Mouse (Mus musculus) embryonic facial prominence, embryonic 11.5 days (tissue): ENCODE results near the gene Ski. TPM values are rescaled to one million over a fixed set of nuclear protein-coding genes. Genes with fewer than 3 reads are reported as not detected.
A peak's percentile ranks its signal among the peaks of the same experiment; 100 is the strongest.

Experiments used
- ATAC-seq: fragments of 200-750 bp; cut with Nextera tagmentation; replicated peaks from 2 replicates; pipeline ENCODE4 v1.8.0; 2017; ENCODE audit warnings: low read depth; ENCODE audit not compliant: insufficient number of reproducible peaks, low FRiP score, low TSS enrichment
- DNase-seq: peaks from one replicate; pipeline ENCODE4 v3.0.0-alpha.2; 2015; ENCODE audit warnings: low spot score
- H3K27ac ChIP-seq: fragments of 300-500 bp; sonication (generic); replicated peaks from 2 replicates; pipeline ENCODE4 v1.5.1; 2014; ENCODE audit warnings: mild to moderate bottlenecking, low read depth, low read length, control low read depth
- H3K27me3 ChIP-seq: fragments of 300-500 bp; sonication (generic); 2 replicates; pipeline ENCODE4 v1.6.1; 2014; ENCODE audit warnings: mild to moderate bottlenecking, low read length, moderate library complexity, mixed read lengths; ENCODE audit not compliant: control insufficient read depth, insufficient read depth
- H3K36me3 ChIP-seq: fragments of 300-500 bp; sonication (generic); replicated peaks from 2 replicates; pipeline ENCODE4 v1.6.1; 2014; ENCODE audit warnings: low read depth, mild to moderate bottlenecking, low read length, moderate library complexity, mixed read lengths; ENCODE audit not compliant: control insufficient read depth, insufficient read depth
- H3K4me1 ChIP-seq: fragments of 300-500 bp; sonication (generic); 2 replicates; pipeline ENCODE4 v1.6.1; 2014; ENCODE audit warnings: low read length, mixed read lengths; ENCODE audit not compliant: control insufficient read depth, insufficient read depth
- H3K4me2 ChIP-seq: fragments of 300-500 bp; sonication (generic); 2 replicates; pipeline ENCODE4 v1.6.1; 2014; ENCODE audit warnings: low read depth, mild to moderate bottlenecking, control low read depth, low read length, moderate library complexity
- H3K4me3 ChIP-seq: fragments of 300-500 bp; sonication (generic); 2 replicates; pipeline ENCODE4 v1.5.1; 2014; ENCODE audit warnings: low read depth, low read length, control low read depth
- H3K9ac ChIP-seq: fragments of 300-500 bp; sonication (generic); replicated peaks from 2 replicates; pipeline ENCODE4 v1.6.1; 2014; ENCODE audit warnings: mild to moderate bottlenecking, control low read depth, low read length
- H3K9me3 ChIP-seq: fragments of 300-500 bp; sonication (generic); replicated peaks from 2 replicates; pipeline ENCODE4 v1.6.1; 2016; ENCODE audit warnings: mild to moderate bottlenecking, low read length, inconsistent platforms, mixed read lengths; ENCODE audit not compliant: control insufficient read depth
- WGBS: fragments of 180-500 bp; shearing (Covaris S2); extraction: QIAGEN DNeasy Blood & Tissue Kit; methylation state at CpG from one replicate; pipeline ENCODE4 v1.1.7; 2014; 5-methylcytosine and 5-hydroxymethylcytosine counted together
- polyA plus RNA-seq: library from polyadenylated mRNA; unstranded; fragments of >200 nt; fragmentation: Nextera tagmentation; extraction: Ambion mirVana; gene quantifications from 2 replicates; pipeline ENCODE4 v1.2.1, GENCODE M21; 2014

Ski gene
- polyA plus RNA-seq, 1 experiment from 2014 or later: 15.4 TPM

DNA sequence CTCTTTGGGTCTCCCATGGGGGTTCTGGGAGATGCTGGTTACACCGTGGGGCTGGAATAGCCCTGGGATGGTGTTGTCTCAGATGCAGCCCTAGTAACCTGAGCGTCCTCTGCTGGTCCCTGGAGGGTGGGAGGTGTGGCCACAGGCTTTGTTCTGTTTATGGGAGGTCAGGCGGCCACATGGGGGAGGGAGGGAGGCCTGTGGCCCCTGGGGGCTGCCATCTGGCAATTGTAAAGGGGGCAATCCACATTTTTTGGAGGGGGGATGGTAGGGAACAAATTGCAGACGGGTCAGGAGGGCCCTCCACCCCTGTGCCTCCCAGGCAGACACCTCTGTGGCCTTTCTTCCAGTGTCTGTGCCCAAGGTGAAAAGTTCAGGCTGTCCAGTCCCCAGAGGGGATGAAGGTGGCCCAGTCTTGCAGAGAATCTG, 32.7 kb downstream of the Ski start:
- WGBS: 4% methylated on average over 4 of the region's 4 CpGs
- Histone ChIP-seq H3K4me2 (no peak overlapping the region), H3K27ac (peak overlapping the region; percentile 48; the same call in 1 of the 2 replicates), H3K27me3 (no peaks in the 10 kb centered on the region), H3K9ac (peak overlapping the region; percentile 32), H3K4me1 (peaks cover 25% of the 10 kb centered on the region), H3K36me3 (no peaks in the 10 kb centered on the region), H3K9me3 (no peaks in the 10 kb centered on the region), H3K4me3 (no peak overlapping the region)
- ATAC-seq (peak; percentile 64; the same call in 1 of the 2 replicates), DNase-seq (peak; percentile 60)

DNA sequence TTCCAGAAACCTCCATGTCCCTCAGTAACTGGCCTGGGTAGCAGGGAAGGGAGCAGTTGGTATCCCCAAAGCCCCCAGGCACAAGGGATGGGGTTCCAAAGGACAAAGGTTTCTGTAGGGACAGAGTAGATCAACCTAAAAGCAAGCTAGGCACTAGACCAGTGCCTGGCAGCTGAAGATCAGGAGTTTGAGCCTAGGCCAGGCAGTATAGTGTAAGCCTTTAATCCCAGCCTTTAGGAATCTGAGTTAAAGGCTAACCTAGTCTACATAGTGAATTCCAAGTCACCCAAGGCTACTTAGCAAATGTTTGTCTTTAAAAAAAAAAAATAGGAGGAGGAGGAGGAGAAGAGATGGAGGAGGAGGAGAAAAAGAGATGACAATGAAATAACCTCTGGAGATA, 33.6 kb downstream of the Ski start:
- Histone ChIP-seq H3K9me3 (no peaks in the 10 kb centered on the region), H3K36me3 (no peaks in the 10 kb centered on the region), H3K27ac (no peak overlapping the region; the same call in 1 of the 2 replicates), H3K4me1 (peaks cover 25% of the 10 kb centered on the region), H3K4me2 (no peak overlapping the region), H3K4me3 (no peak overlapping the region), H3K27me3 (no peaks in the 10 kb centered on the region), H3K9ac (0 out of 2 replicates have a peak overlapping the region, but pooled peaks have one; percentile 13)
- no peak for DNase-seq
- no peak for ATAC-seq

DNA sequence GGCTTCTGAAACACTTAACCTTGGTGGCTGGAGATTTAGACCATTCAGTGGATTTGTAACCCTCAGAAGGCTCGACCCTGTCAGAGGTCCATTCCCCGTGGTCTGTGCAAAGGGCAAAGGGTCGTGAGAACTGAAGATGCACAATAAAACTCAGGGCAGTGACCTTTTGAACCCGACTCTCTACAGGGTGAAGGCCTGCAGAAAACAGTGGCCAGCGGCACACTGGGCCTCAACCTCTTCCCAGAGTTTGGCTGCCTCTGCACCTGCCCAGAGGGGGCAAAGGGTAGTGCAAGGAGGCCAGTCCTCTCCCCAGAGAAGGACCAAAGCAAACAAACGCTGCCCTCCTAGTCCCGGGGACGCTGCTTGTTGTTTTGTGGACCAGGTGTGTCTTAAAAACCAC, 34.1 kb downstream of the Ski start:
- WGBS: 3% methylated on average over 8 of the region's 8 CpGs
- Histone ChIP-seq H3K9me3 (no peaks in the 10 kb centered on the region), H3K9ac (0 out of 2 replicates have a peak overlapping the region, but pooled peaks have one; percentile 13), H3K4me2 (no peak overlapping the region), H3K4me1 (peaks cover 25% of the 10 kb centered on the region), H3K27ac (no peak overlapping the region; the same call in 1 of the 2 replicates), H3K27me3 (no peaks in the 10 kb centered on the region), H3K36me3 (no peaks in the 10 kb centered on the region), H3K4me3 (no peak overlapping the region)
- no peak for DNase-seq
- ATAC-seq: no peak

DNA sequence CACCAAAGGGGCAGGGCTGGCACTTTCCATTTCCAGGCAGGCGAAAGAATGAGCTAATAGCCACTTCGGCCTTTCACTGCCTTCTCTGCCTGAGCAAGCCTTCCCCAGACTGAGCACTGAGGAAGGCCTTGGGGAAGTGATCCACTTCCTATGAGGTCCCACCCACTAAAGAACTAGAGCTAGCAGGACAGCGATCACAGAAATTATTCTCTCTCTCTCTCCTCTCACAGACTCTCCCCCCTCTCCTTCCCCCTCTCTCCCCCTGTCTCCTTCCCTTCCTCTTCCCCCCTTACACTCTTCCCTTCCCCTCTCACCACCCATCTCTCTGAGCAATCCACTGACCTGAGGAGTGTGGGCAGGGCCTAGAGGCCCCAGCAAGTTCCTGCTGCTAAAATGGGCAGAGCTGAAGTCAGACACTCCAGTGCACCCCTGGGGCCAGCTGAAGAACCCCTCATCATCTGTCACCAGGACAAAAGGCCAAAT, 35.2 kb downstream of the Ski start:
- no peak overlapping the region for H3K27ac ChIP-seq
- DNase-seq (no peak), ATAC-seq (no peak)
- H3K27me3 ChIP-seq: no peaks in the 10 kb centered on the region
- peaks cover 25% of the 10 kb centered on the region for H3K4me1 ChIP-seq
- H3K36me3 ChIP-seq: no peaks in the 10 kb centered on the region
- WGBS: 39% methylated on average over 3 of the region's 3 CpGs
- no peaks in the 10 kb centered on the region for H3K9me3 ChIP-seq
- no peak overlapping the region for H3K4me2 ChIP-seq
- H3K4me3 ChIP-seq: no peak overlapping the region
- 0 out of 2 replicates have a peak overlapping the region, but pooled peaks have one; percentile 5 for H3K9ac ChIP-seq

DNA sequence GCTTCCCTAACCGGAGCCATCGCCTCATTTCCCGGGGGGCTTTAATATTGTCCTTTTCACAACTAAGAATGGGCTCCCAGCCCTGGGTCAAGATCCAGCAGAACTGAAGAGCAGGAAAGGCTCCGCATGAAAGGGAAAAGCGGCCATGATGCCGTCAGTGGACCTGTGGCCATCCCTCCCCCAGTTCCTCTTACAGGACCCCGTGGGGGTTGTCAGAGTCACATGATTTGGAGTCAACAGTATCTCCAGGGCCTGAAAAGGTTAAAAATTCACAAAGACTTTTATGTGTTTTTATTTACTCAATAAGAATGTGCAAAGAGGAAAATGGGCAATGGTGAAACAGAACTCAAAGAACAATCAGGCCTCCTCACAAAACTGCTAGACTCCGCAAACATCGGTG, 36.5 kb downstream of the Ski start:
- Histone ChIP-seq H3K36me3 (no peaks in the 10 kb centered on the region), H3K4me1 (peaks cover 25% of the 10 kb centered on the region), H3K9ac (no peak overlapping the region), H3K4me3 (no peak overlapping the region), H3K27me3 (no peaks in the 10 kb centered on the region), H3K27ac (no peak overlapping the region), H3K9me3 (no peaks in the 10 kb centered on the region), H3K4me2 (no peak overlapping the region)
- 91% methylated on average over 9 of the region's 9 CpGs for WGBS
- DNase-seq (no peak), ATAC-seq (no peak)

DNA sequence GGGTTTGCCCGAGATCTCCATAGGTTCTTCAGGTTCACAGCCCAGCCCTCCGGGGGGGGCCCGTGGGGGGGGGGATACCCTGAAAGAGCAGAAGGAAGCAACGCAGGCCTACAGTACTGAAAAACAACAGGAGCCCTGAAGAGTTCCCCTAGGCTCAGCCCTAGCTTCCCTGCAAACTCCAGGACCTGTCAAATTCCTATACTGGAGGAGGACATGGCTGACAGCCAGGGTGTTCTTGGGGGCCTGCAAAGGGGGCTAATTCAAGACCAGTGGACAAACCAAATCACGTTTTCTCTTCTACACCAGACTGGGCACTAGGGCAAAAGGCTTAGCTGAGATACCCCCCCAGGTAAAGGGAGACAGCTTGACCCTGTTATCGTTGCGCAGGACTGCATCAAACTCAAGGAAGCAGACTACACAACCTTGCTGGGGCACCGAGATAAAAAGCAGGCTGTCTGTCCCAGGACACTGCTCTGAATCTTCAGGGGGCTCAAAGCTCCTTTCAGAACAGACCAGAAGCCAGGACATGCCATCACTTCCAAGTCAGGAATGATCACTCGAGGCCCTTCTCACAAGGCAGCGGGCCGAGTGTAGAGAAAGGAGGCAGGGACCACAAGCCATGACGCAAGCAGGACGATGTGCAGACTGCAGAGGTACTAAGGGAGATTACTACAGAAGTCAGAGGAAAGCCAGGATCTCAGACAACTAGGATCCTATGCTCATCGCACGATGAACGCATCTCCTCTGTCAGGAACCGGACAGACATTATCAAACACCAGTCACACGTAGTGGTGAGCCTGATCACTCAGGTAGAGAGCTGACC, 37.9 kb downstream of the Ski start:
- Histone ChIP-seq H3K9me3 (no peaks in the 10 kb centered on the region), H3K27me3 (no peaks in the 10 kb centered on the region), H3K4me1 (peaks cover 14% of the 10 kb centered on the region), H3K9ac (no peak overlapping the region), H3K27ac (no peak overlapping the region), H3K36me3 (no peaks in the 10 kb centered on the region), H3K4me3 (no peak overlapping the region), H3K4me2 (no peak overlapping the region)
- WGBS: 89% methylated on average over 18 of the region's 18 CpGs
- DNase-seq: no peak
- ATAC-seq: no peak

DNA sequence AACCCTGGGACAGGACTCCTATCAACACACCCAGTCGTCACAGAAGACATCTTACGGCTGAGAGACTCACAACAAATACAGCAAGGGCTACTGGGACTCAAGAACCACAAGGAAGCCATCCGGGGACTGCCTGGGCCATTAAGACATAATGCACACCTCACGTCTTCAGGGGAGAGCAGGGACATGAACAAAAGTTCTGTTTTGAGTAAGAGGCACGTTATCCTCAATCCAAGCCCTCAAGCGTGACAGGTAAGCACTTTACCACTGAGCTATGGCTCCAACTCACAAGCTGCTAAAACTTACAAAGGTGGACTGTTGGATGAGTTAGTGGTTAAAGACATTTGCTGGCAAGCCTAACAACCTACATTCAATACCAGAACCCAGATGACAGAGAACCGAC, 39.2 kb downstream of the Ski start:
- H3K27me3 ChIP-seq: no peaks in the 10 kb centered on the region

DNA sequence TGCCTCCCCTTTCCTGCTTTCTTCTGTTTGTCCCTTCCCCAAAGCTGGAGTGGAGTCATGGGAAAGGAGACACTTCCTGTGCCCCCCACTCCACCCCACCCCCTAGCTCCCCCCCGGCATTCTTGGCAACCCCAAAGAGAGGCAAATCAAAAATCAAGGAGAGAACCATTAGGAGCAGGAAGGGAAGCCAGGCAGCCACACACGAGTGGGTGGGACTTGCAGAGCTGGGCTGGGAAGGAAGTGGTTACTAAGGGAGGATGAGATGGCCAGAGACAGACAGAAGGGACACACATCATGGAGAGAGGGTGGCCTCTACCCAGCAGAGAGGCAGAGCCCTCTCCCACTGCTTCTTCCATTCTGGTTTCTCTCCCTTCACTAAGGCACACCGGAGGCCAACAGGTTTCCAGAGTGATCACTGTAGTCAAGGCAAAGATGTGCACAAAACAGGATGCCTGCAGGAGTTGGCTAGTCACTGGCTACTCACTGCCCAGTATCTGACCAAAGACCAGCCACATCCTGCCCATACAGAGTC, 43.3 kb downstream of the Ski start:
- no peak for DNase-seq
- H3K9me3 ChIP-seq: no peaks in the 10 kb centered on the region

More for the DNA sequence above, 39.2 kb downstream of the Ski start:
- 81% methylated on average over 7 of the region's 7 CpGs for WGBS
- Histone ChIP-seq H3K4me3 (no peak overlapping the region), H3K4me2 (no peak overlapping the region), H3K36me3 (no peaks in the 10 kb centered on the region), H3K9me3 (no peaks in the 10 kb centered on the region), H3K27ac (no peak overlapping the region), H3K9ac (no peak overlapping the region), H3K4me1 (peaks cover 13% of the 10 kb centered on the region)
- DNase-seq (no peak), ATAC-seq (no peak)

More for the DNA sequence above, 43.3 kb downstream of the Ski start:
- Histone ChIP-seq H3K27ac (peak overlapping the region; percentile 63; the same call in 1 of the 2 replicates), H3K27me3 (no peaks in the 10 kb centered on the region), H3K4me1 (peaks cover 19% of the 10 kb centered on the region), H3K4me2 (no peak overlapping the region), H3K4me3 (no peak overlapping the region), H3K36me3 (no peaks in the 10 kb centered on the region), H3K9ac (no peak overlapping the region)
- WGBS: 52% methylated on average over 3 of the region's 3 CpGs
- no peak for ATAC-seq
